Mouse (Mus musculus) limb, embryonic 13.5 days (tissue): ENCODE results near the gene Mdh2. TPM values are rescaled to one million over a fixed set of nuclear protein-coding genes. Genes with fewer than 3 reads are reported as not detected.

ENCODE experiments used
- microRNA-seq: library from miRNA; unstranded; fragments of <30 nt; microRNA quantifications from one replicate; pipeline ENCODE4, GENCODE M21; 2016
- polyA plus RNA-seq: library from polyadenylated mRNA; unstranded; fragments of >200 nt; fragmentation: Nextera tagmentation; extraction: Ambion mirVana; gene quantifications from 2 replicates; pipeline ENCODE4 v1.2.1, GENCODE M21; 2015

The Mdh2 gene
- polyA plus RNA-seq, 1 experiment from 2014 or later, result 457 TPM

Small RNAs within 50 kb of the gene (microRNA-seq; reads per million reads assigned to microRNA genes)
- not detected for gene Gm23268
- not detected for gene Mir7034

Other genes with a start within 250 kb of the Mdh2 start
- 41.3 and 48.5 TPM in 2 replicates for gene Hip1, start 233.4 kb upstream of the Mdh2 start, polyA plus RNA-seq
- not detected in 2 replicates for gene Ccl26, start 214.9 kb upstream of the Mdh2 start, polyA plus RNA-seq
- gene Ccl24, start 205.4 kb upstream of the Mdh2 start, polyA plus RNA-seq, result 1.3 and 1.4 TPM in 2 replicates
- 40.1 and 43.1 TPM in 2 replicates for gene Rhbdd2, start 145.9 kb upstream of the Mdh2 start, polyA plus RNA-seq
- gene Por, start 108.4 kb upstream of the Mdh2 start, polyA plus RNA-seq, result 89.7 and 93.5 TPM in 2 replicates
- gene Tmem120a, start 34.0 kb upstream of the Mdh2 start, polyA plus RNA-seq, result 49.3 and 49.4 TPM in 2 replicates
- 0.37 TPM in 1 of 2 replicates, not detected in the other for gene Styxl1, start 95 bp upstream of the Mdh2 start, polyA plus RNA-seq
- gene Srrm3, start 28.4 kb downstream of the Mdh2 start, polyA plus RNA-seq, result 0.19 and 0.38 TPM in 2 replicates
- gene Hspb1, start 109.4 kb downstream of the Mdh2 start, polyA plus RNA-seq, result 134 and 150 TPM in 2 replicates
- 155 and 168 TPM in 2 replicates for gene Ywhag, start 156.1 kb downstream of the Mdh2 start, polyA plus RNA-seq
- gene Ssc4d, start 196.1 kb downstream of the Mdh2 start, polyA plus RNA-seq, result 4.4 and 4.5 TPM in 2 replicates
- gene Zp3, start 201.6 kb downstream of the Mdh2 start, polyA plus RNA-seq, result 0.22 and 0.47 TPM in 2 replicates
- 35.2 and 37.9 TPM in 2 replicates for gene Dtx2, start 216.3 kb downstream of the Mdh2 start, polyA plus RNA-seq